Mouse (Mus musculus) embryonic facial prominence, embryonic 15.5 days (tissue): ENCODE measurements around the gene Pdzrn3. TPM values are rescaled to one million over a fixed set of nuclear protein-coding genes. Genes with fewer than 3 reads are reported as not detected.

Experiments
- ATAC-seq: fragments of 200-750 bp; cut with Nextera tagmentation; 2 replicates; pipeline ENCODE4 v1.8.0; 2017; ENCODE audit warnings: low read depth, moderate TSS enrichment; ENCODE audit not compliant: insufficient number of reproducible peaks, low FRiP score, low TSS enrichment
- H3K27ac ChIP-seq: fragments of 300-500 bp; sonication (generic); replicated peaks from 2 replicates; pipeline ENCODE4 v1.5.1; 2015; ENCODE audit warnings: mild to moderate bottlenecking, inconsistent platforms
- H3K27me3 ChIP-seq: fragments of 300-500 bp; sonication (generic); 2 replicates; pipeline ENCODE4 v1.6.1; 2015; ENCODE audit warnings: inconsistent platforms
- H3K36me3 ChIP-seq: fragments of 300-500 bp; sonication (generic); 2 replicates; pipeline ENCODE4 v1.6.1; 2015; ENCODE audit warnings: mild to moderate bottlenecking, inconsistent platforms
- H3K4me1 ChIP-seq: fragments of 300-500 bp; sonication (generic); 2 replicates; pipeline ENCODE4 v1.6.1; 2015; ENCODE audit warnings: inconsistent platforms
- H3K4me2 ChIP-seq: fragments of 300-500 bp; sonication (generic); replicated peaks from 2 replicates; pipeline ENCODE4 v1.6.1; 2015; ENCODE audit warnings: mild to moderate bottlenecking, inconsistent platforms
- H3K4me3 ChIP-seq: fragments of 300-500 bp; sonication (generic); replicated peaks from 2 replicates; pipeline ENCODE4 v1.5.1; 2015; ENCODE audit warnings: mild to moderate bottlenecking, inconsistent platforms
- H3K9ac ChIP-seq: fragments of 300-500 bp; sonication (generic); 2 replicates; pipeline ENCODE4 v1.6.1; 2015; ENCODE audit warnings: inconsistent platforms
- H3K9me3 ChIP-seq: fragments of 300-500 bp; sonication (generic); replicated peaks from 2 replicates; pipeline ENCODE4 v1.6.1; 2016; ENCODE audit warnings: inconsistent platforms
- WGBS: fragments of 180-500 bp; shearing (Covaris S2); methylation state at CpG from one replicate; pipeline ENCODE4 v1.1.7; 2015; 5-methylcytosine and 5-hydroxymethylcytosine counted together
- polyA plus RNA-seq: library from polyadenylated mRNA; unstranded; fragments of >200 nt; fragmentation: Nextera tagmentation; extraction: Ambion mirVana; gene quantifications from 2 replicates; pipeline ENCODE4 v1.2.1, GENCODE M21; 2015

Pdzrn3 gene
- polyA plus RNA-seq, 1 experiment from 2014 or later = 17.0 TPM

- no peaks in the 10 kb centered on the region for H3K4me1 ChIP-seq
- no peak overlapping the region for H3K4me2 ChIP-seq
- no peak for ATAC-seq
- H3K9me3 ChIP-seq = no peaks in the 10 kb centered on the region
- no peaks in the 10 kb centered on the region for H3K27me3 ChIP-seq
- H3K4me3 ChIP-seq = no peak overlapping the region
- H3K36me3 ChIP-seq = no peaks in the 10 kb centered on the region
- WGBS = 62% methylated on average over 14 of the region's 14 CpGs
- H3K27ac ChIP-seq = no peak overlapping the region
- H3K9ac ChIP-seq = no peak overlapping the region
Observed at GRCm38 (mm10) chr6:101101709-101102654, 275.7 kb downstream of the Pdzrn3 start.
